Mouse (Mus musculus): ENCODE results near the gene Gm12886. TPM values are rescaled to one million over a fixed set of nuclear protein-coding genes. Genes with fewer than 3 reads are reported as not detected.

Gene Gm12886
- polyA plus RNA-seq (2014; fragmentation: Illumina TruSeq; extraction: RNeasy Lipid Tissue Mini Kit (QIAGEN cat#74804); ENCODE audit: insufficient read depth, low read depth, low replicate concordance), result not detected

GRCm38 (mm10) chr4:121422999-121423398 is at the start of gene Gm12886:
TSS of gene Gm12886 (minus strand) at chr4:121423099.

Other genes starting within 250 kb of the Gm12886 start
- gene Rlf, start 208.0 kb downstream of the Gm12886 start, polyA plus RNA-seq (2014; fragmentation: Illumina TruSeq; extraction: RNeasy Lipid Tissue Mini Kit (QIAGEN cat#74804); ENCODE audit: insufficient read depth, low read depth, low replicate concordance), result 4.6 TPM
- not detected for gene Gm12888, start 98.2 kb downstream of the Gm12886 start, polyA plus RNA-seq (2014; fragmentation: Illumina TruSeq; extraction: RNeasy Lipid Tissue Mini Kit (QIAGEN cat#74804); ENCODE audit: insufficient read depth, low read depth, low replicate concordance)
- gene Gm12887, start 199.0 kb upstream of the Gm12886 start, polyA plus RNA-seq (2014; fragmentation: Illumina TruSeq; extraction: RNeasy Lipid Tissue Mini Kit (QIAGEN cat#74804); ENCODE audit: insufficient read depth, low read depth, low replicate concordance), result not detected